Mouse (Mus musculus) brain, embryonic 14.5 days (tissue): ENCODE measurements around the gene S100a1. TPM values are rescaled to one million over a fixed set of nuclear protein-coding genes. Genes with fewer than 3 reads are reported as not detected.

Experiments
- DNase-seq: peaks from one replicate; pipeline ENCODE4 v3.0.0-alpha.2; 2011; ENCODE audit warnings: low read depth
- CTCF ChIP-seq: fragments of 200-500 bp; IDR thresholded peaks from 2 replicates; pipeline ENCODE4 v1.5.1; 2012; ENCODE audit warnings: inconsistent platforms, mild to moderate bottlenecking, moderate library complexity, borderline replicate concordance; ENCODE audit not compliant: insufficient read depth, insufficient read length; ENCODE audit errors: extremely low read depth
- POLR2A ChIP-seq: fragments of 200-500 bp; IDR thresholded peaks from 2 replicates; pipeline ENCODE4 v1.6.1; 2012; ENCODE audit warnings: mild to moderate bottlenecking, inconsistent platforms, borderline replicate concordance; ENCODE audit not compliant: poor library complexity, insufficient read depth, insufficient read length, severe bottlenecking; ENCODE audit errors: extremely low read depth
- polyA plus RNA-seq: library from polyadenylated mRNA; depleted of rRNA; stranded (reverse); fragments of >200 nt; gene quantifications from 2 replicates; pipeline ENCODE4 v1.2.3, GENCODE M21; 2012

The S100a1 gene
- polyA plus RNA-seq, 1 experiment, result 8.1 TPM

DNA sequence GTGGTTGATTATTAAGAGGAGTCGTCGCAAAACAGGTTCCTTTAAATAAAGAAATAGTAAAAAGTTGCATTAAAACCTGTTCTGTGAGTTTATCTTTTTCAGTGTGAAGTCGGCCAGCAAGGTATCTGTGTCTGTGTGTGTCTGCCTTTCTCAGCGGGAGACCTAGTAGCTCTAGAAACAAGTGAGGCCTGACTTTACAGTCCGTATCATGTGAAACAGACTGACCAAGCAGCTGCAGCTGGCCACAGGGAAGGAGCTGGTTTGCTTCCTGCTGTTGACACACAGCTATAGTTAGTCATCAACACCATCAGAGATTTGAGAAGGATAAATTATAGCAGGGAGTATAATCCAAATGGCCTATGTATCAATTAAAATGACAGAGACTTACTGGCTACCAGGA lies 17.5 kb upstream of the S100a1 start:
- TF ChIP-seq POLR2A (no peak), CTCF (no peak)
- DNase-seq, result no peak

- TF ChIP-seq POLR2A (no peak), CTCF (no peak)
- no peak for DNase-seq
These were observed 13.2 kb upstream of the S100a1 start for GRCm38 (mm10) chr3:90527291-90527873.

GRCm38 (mm10) chr3:90526580-90526979 lies 12.4 kb upstream of the S100a1 start, which contains the start of gene S100a14:
S100a14 (plus strand) TSS chr3:90526856.
- TF ChIP-seq CTCF (no peak), POLR2A (no peak)
- no peak for DNase-seq

- DNase-seq, result no peak
These were observed 11.9 kb upstream of the S100a1 start for GRCm38 (mm10) chr3:90526076-90526475.

DNA sequence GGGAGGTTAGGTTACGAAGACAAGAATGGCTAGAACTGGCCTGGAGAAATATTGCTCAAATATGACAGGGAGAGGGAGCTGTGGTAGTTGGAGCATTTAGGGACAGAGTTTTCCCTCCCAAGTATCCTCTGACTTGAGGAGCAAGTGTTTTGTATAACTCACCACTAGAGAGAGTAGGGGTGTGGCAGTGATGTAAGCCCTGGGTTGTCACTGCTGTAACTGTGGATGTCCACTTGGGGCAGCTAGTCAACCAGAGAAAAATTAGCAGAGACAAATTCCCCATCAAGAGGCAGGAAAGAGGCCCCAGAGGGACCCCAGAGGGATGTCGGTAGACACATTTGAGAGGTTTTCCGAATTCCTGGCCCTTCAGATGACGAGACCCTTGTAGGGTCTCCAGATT lies 11.2 kb upstream of the S100a1 start:
- TF ChIP-seq POLR2A (no peak), CTCF (peak; percentile 41; the same call in 1 of the 2 replicates)
- peak; percentile 68 for DNase-seq

More at GRCm38 (mm10) chr3:90526076-90526475, 11.9 kb upstream of the S100a1 start:
- TF ChIP-seq CTCF (no peak), POLR2A (no peak)

DNA sequence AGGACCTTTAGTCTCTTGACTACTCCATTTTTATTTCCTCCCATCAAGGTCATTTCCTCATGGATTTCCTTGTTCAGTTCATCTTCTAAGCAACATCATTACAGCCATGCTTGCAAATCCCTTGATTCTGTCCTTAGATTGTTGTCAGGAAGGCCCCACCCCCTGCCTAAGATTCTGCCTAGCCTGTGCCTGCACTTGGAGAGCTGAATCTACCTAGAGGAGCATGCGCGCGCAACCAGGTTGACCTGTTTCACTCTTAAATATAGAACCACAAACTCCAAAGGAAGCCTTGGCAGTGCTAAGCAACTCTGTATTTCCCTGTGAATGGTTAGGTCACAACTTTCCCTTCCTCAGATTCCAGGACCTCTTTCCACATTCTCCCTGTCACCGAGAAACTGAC lies 3.5 kb upstream of the S100a1 start:
- no peak for DNase-seq
- TF ChIP-seq CTCF, result no peak

- no peak for TF ChIP-seq POLR2A
- TF ChIP-seq CTCF, result no peak
These were observed 1.6 kb upstream of the S100a1 start for GRCm38 (mm10) chr3:90515789-90516188.

DNA sequence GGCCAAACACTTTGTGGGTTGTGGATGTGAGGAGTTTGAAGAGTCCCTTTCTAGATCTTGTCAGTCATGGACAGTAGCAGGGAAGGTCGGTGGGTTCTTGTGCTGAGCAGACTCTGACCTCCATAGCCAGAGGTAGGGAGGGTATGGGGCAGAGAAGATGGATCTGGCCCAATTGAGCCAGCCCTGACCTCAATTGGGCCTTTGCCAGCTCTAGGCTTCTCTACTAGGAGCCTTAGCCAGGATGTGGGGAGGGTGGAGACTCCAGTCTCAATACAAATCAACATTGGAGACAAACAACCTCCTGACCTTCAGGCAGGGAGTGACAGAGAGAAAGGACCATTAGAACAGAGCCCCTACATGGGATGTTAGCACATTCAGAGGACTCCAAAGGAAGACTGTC lies 1.1 kb upstream of the S100a1 start:
- no peak for DNase-seq
- TF ChIP-seq CTCF (no peak), POLR2A (no peak)

More at GRCm38 (mm10) chr3:90515789-90516188, 1.6 kb upstream of the S100a1 start:
- no peak for DNase-seq

DNA sequence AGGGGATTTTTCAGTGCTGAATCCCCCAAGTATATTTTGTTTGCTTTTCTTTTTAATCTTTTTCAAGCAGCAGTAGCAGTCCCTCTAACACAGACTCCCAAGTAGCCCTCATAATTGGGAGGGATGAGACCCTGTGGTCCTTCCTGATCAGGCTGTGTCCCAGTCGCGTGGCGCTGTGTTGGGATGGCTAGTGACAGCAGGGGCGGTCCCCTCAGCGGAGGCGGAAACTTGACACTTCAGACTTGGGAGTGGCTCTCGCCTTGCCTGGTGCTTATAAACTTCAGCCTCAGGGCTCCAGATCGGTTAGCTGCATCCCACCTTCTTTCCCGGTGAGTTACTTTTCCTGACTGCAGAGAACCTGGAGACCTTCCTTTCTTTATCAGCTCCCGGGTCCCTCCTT lies 499 bp upstream of the S100a1 start:
- TF ChIP-seq CTCF (no peak), POLR2A (no peak)
- peak; percentile 61 for DNase-seq

GRCm38 (mm10) chr3:90512948-90513642 lies 1.1 kb downstream of the S100a1 start:
- DNase-seq, result no peak
- TF ChIP-seq POLR2A, result no peak
- TF ChIP-seq CTCF, result no peak

- TF ChIP-seq POLR2A (no peak), CTCF (no peak)
These were observed 1.9 kb downstream of the S100a1 start for GRCm38 (mm10) chr3:90512276-90512675.

GRCm38 (mm10) chr3:90509747-90510123 lies 4.5 kb downstream of the S100a1 start:
- TF ChIP-seq POLR2A (no peak), CTCF (no peak)
- no peak for DNase-seq

More at GRCm38 (mm10) chr3:90512276-90512675, 1.9 kb downstream of the S100a1 start:
- DNase-seq, result no peak
